In the genomic region with DNA sequence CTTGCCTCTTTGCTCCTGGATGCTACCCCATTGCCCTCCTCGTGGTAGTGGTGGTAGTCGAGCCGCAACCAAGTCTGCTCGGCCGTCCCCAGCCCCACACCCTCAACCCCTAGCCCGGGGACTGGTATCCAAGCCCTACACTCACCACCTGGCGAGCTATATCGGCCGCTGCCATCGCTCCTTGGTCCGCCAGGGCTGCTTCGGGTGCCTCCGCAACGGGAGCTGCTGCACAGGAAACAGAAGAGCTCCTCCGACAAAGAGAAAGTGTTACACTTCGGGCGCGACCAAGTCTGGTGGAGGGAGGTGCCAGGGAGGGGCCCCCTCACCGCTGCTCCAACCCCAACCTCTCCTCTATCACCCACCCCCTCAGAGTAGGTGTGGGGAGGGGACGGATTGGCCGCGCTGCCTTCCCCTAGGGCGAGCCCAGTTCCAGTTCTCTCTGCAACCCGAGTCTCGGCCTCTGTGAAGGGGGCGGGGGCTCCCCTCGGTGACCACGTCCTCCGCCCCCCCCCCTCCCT, we compare ENCODE assay signal across 8 mouse cellular contexts. TPM values are rescaled to one million over a fixed set of nuclear protein-coding genes. Genes with fewer than 3 reads are reported as not detected.
DNase-seq lines count a peak whose midpoint lies in the region; ATAC-seq lines count a peak whose summit lies in the region.

No protein-coding gene starts in this region.

- peak overlapping the region; percentile 61 for H3K4me3 ChIP-seq in hindbrain, embryonic 13.5 days

- no peaks in the 10 kb centered on the region for H3K36me3 ChIP-seq in hindbrain, embryonic 13.5 days

- no peaks in the 10 kb centered on the region for H3K27me3 ChIP-seq in hindbrain, embryonic 13.5 days

- peak; percentile 86 for ATAC-seq in hindbrain, embryonic 13.5 days (ENCODE audit: low FRiP score)
- peak; percentile 96 for ATAC-seq in megakaryocyte, adult 5-6 weeks (ENCODE audit: poor library complexity, severe bottlenecking)

- peak overlapping the region; percentile 59 for H3K4me2 ChIP-seq in hindbrain, embryonic 13.5 days

- WGBS in hindbrain, embryonic 13.5 days: 14% methylated on average over 29 of the region's 29 CpGs

- H3K27ac ChIP-seq in hindbrain, embryonic 13.5 days: peak overlapping the region; percentile 86

- peak; percentile 86 for DNase-seq in R1 (ENCODE audit: low read depth, low spot score)
- peak; percentile 59 for DNase-seq in cerebellum, adult 8-10 months
- DNase-seq in frontal cortex, postnatal 14 days (ENCODE audit: low spot score in 2 of 2): peak; percentile 43 to 47
- DNase-seq in left cerebral cortex, adult 8-10 months (ENCODE audit: low spot score in 2 of 2): peak; percentile 36 to 58
- peak; percentile 56 to 63 for DNase-seq in right cerebral cortex, adult 2 months (ENCODE audit: low spot score in 2 of 2)
- peak; percentile 22 for DNase-seq in urinary bladder, postnatal 25 days (ENCODE audit: low spot score)

- H3K9me3 ChIP-seq in hindbrain, embryonic 13.5 days: no peaks in the 10 kb centered on the region

- H3K4me1 ChIP-seq in hindbrain, embryonic 13.5 days (replicated peaks): peaks cover 29% of the 10 kb centered on the region

- peak overlapping the region; percentile 82 for H3K9ac ChIP-seq in hindbrain, embryonic 13.5 days

RNA-seq across cellular contexts. Expression of a gene that starts 2.3 kb away (rescaled TPM):
- polyA plus RNA-seq in hindbrain, embryonic 13.5 days (2015; fragmentation: Nextera tagmentation; extraction: Ambion mirVana): 76.5 TPM in 2 replicates
- 10 to 100 TPM; 58.3 to 63.0 (median 59.2) TPM for total RNA-seq in left cerebral cortex, adult 8-10 months (2022)
- 42.3 and 42.4 TPM in 2 replicates for total RNA-seq in megakaryocyte, adult 5-6 weeks (2015)
- total RNA-seq in megakaryocyte, adult 5-6 weeks (2017): 37.9 and 38.7 TPM in 2 replicates

RNA-seq across cellular contexts. Expression of a gene that starts 59.4 kb away (rescaled TPM):
- polyA plus RNA-seq in hindbrain, embryonic 13.5 days (2015; fragmentation: Nextera tagmentation; extraction: Ambion mirVana): 0.10 TPM in 1 of 2 replicates, not detected in the other
- not detected for total RNA-seq in left cerebral cortex, adult 8-10 months (2022)
- not detected in 2 replicates for total RNA-seq in megakaryocyte, adult 5-6 weeks (2015)
- not detected in 2 replicates for total RNA-seq in megakaryocyte, adult 5-6 weeks (2017)

Comparison
In these comparisons a context has a peak if more than half of its experiments do, and no peak if none do; other contexts are left out.
1. Peak in every context shown above with its lines: DNase-seq, ATAC-seq, H3K4me3 ChIP-seq and H3K27ac ChIP-seq.
2. DNase-seq: peak in every context shown above with its lines; median percentile 86 in R1; 60 in right cerebral cortex, adult 2 months; 59 in cerebellum, adult 8-10 months; 47 in left cerebral cortex, adult 8-10 months; 45 in frontal cortex, postnatal 14 days; 22 in urinary bladder, postnatal 25 days.